Mouse (Mus musculus) embryonic facial prominence, embryonic 11.5 days (tissue): ENCODE measurements around the gene Erbb3. TPM values are rescaled to one million over a fixed set of nuclear protein-coding genes. Genes with fewer than 3 reads are reported as not detected.

Experiments used
- ATAC-seq: fragments of 200-750 bp; cut with Nextera tagmentation; replicated peaks from 2 replicates; pipeline ENCODE4 v1.8.0; 2017; ENCODE audit warnings: low read depth; ENCODE audit not compliant: insufficient number of reproducible peaks, low FRiP score, low TSS enrichment
- DNase-seq: peaks from one replicate; pipeline ENCODE4 v3.0.0-alpha.2; 2015; ENCODE audit warnings: low spot score
- H3K27ac ChIP-seq: fragments of 300-500 bp; sonication (generic); replicated peaks from 2 replicates; pipeline ENCODE4 v1.5.1; 2014; ENCODE audit warnings: mild to moderate bottlenecking, low read depth, low read length, control low read depth
- H3K27me3 ChIP-seq: fragments of 300-500 bp; sonication (generic); 2 replicates; pipeline ENCODE4 v1.6.1; 2014; ENCODE audit warnings: mild to moderate bottlenecking, low read length, moderate library complexity, mixed read lengths; ENCODE audit not compliant: control insufficient read depth, insufficient read depth
- H3K36me3 ChIP-seq: fragments of 300-500 bp; sonication (generic); replicated peaks from 2 replicates; pipeline ENCODE4 v1.6.1; 2014; ENCODE audit warnings: low read depth, mild to moderate bottlenecking, low read length, moderate library complexity, mixed read lengths; ENCODE audit not compliant: control insufficient read depth, insufficient read depth
- H3K4me1 ChIP-seq: fragments of 300-500 bp; sonication (generic); 2 replicates; pipeline ENCODE4 v1.6.1; 2014; ENCODE audit warnings: low read length, mixed read lengths; ENCODE audit not compliant: control insufficient read depth, insufficient read depth
- H3K4me2 ChIP-seq: fragments of 300-500 bp; sonication (generic); 2 replicates; pipeline ENCODE4 v1.6.1; 2014; ENCODE audit warnings: low read depth, mild to moderate bottlenecking, control low read depth, low read length, moderate library complexity
- H3K4me3 ChIP-seq: fragments of 300-500 bp; sonication (generic); 2 replicates; pipeline ENCODE4 v1.5.1; 2014; ENCODE audit warnings: low read depth, low read length, control low read depth
- H3K9ac ChIP-seq: fragments of 300-500 bp; sonication (generic); replicated peaks from 2 replicates; pipeline ENCODE4 v1.6.1; 2014; ENCODE audit warnings: mild to moderate bottlenecking, control low read depth, low read length
- H3K9me3 ChIP-seq: fragments of 300-500 bp; sonication (generic); replicated peaks from 2 replicates; pipeline ENCODE4 v1.6.1; 2016; ENCODE audit warnings: mild to moderate bottlenecking, low read length, inconsistent platforms, mixed read lengths; ENCODE audit not compliant: control insufficient read depth
- WGBS: fragments of 180-500 bp; shearing (Covaris S2); extraction: QIAGEN DNeasy Blood & Tissue Kit; methylation state at CpG from one replicate; pipeline ENCODE4 v1.1.7; 2014; 5-methylcytosine and 5-hydroxymethylcytosine counted together
- polyA plus RNA-seq: library from polyadenylated mRNA; unstranded; fragments of >200 nt; fragmentation: Nextera tagmentation; extraction: Ambion mirVana; gene quantifications from 2 replicates; pipeline ENCODE4 v1.2.1, GENCODE M21; 2014

The Erbb3 gene
- polyA plus RNA-seq, 1 experiment from 2014 or later: 10.6 TPM

- H3K36me3 ChIP-seq: no peaks in the 10 kb centered on the region
- DNase-seq: no peak
- H3K9me3 ChIP-seq: no peaks in the 10 kb centered on the region
- no peak overlapping the region for H3K9ac ChIP-seq
- no peaks in the 10 kb centered on the region for H3K27me3 ChIP-seq
- no peak overlapping the region for H3K4me3 ChIP-seq
- H3K4me1 ChIP-seq: no peaks in the 10 kb centered on the region
- no peak overlapping the region for H3K4me2 ChIP-seq
- no peak for ATAC-seq
- no peak overlapping the region for H3K27ac ChIP-seq
- 90% methylated on average over 2 of the region's 2 CpGs for WGBS
Observed at GRCm38 (mm10) chr10:128535206-128535605, 54.2 kb downstream of the Erbb3 start.

DNA sequence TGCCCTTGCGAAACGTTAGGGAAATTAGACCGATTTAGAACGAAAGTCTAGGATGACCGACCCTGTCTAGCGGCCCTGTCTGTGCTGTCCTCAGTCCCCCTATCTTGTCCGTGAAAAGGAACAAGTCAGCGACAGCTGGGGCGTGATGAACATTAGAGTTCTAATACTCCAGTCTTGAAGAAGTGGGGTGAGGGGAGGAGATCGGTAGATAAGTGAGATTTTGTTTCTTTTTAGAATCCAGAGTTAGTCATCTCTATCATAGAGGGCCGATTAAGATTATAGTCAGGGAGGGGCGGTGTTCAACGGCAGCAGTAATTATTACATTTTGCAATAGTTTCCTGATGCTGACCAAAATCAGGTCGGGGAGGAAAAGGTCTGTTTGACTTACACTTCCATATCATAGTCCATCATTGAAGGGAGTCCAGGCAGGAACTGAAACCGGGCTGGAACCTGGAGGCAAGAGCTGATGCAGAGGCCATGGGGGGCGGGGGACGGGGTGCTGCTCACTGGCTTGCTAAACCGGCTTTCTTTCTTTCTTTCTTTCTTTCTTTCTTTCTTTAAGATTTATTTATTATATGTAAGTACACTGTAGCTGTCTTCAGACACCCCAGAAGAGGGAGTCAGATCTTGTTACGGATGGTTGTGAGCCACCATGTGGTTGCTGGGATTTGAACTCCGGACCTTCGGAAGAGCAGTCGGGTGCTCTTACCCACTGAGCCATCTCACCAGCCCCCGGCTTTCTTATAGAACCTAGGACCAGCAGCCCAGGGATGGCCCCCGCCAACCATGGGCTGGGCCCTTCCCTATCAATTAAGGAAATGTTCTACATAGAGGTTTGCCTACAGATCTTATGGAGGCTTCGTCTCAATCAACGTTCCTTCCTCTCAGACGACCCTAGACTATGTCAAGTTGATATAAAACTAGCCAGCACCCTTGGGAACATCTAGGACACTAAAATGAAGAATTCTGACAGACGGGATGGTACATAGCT is 62.8 kb downstream of the Erbb3 start:
- H3K27me3 ChIP-seq: peaks cover 8% of the 10 kb centered on the region; the same call in 1 of the 2 replicates

DNA sequence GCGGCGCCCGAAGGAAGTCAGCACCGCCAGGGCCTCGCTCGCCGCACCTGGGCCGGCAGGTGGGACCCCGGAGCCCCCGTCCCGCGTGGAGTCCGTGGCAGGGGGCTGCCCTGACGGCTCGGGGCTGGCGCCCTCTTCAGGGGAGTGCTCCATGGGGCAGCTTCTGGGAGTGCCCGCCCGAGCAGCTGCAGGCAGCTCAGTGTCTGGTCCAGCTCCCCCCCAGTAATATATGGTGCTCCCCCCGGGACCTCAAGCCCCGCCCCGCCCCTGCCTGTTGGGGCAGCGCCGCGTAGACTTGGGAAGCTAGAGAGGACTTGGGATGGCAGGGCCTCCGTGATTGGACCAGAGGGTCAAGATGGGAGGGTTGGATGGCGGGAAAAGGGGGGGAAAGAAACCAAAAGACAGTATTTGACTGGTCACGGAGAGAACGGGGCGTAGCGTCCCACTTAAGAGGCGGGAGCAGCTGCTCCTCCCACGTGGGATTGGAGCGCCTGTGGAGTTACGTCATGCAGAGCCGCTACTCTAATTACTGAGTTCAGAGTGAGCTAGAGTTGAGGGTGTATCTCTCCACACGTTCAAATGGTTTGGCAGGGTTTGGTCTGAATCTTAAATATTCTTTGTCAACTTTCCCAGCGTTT is 63.7 kb downstream of the Erbb3 start, which contains the start of gene Esyt1:
Gene Esyt1, minus strand, starts transcription at position 201 of the 638 bp plus-strand sequence.
- WGBS: under 1% methylated on average over 37 of the region's 37 CpGs
- Histone ChIP-seq H3K4me3 (peak within 1 kb of the TSS; percentile 66), H3K36me3 (no peaks in the 10 kb centered on the region), H3K9me3 (no peaks in the 10 kb centered on the region), H3K4me1 (no peaks in the 10 kb centered on the region), H3K4me2 (peak within 1 kb of the TSS; percentile 100), H3K27me3 (peaks cover 8% of the 10 kb centered on the region; the same call in 1 of the 2 replicates), H3K27ac (no peak within 1 kb of the TSS), H3K9ac (peak within 1 kb of the TSS; percentile 41)
- DNase-seq: peak; percentile 98
- ATAC-seq: peak; percentile 95

More for the DNA sequence above, 62.8 kb downstream of the Erbb3 start:
- DNase-seq (no peak), ATAC-seq (no peak)
- Histone ChIP-seq H3K4me2 (peak overlapping the region; percentile 100), H3K9ac (no peak overlapping the region), H3K4me3 (peak overlapping the region; percentile 66), H3K27ac (no peak overlapping the region), H3K36me3 (no peaks in the 10 kb centered on the region), H3K4me1 (no peaks in the 10 kb centered on the region), H3K9me3 (no peaks in the 10 kb centered on the region)
- 29% methylated on average over 28 of the region's 28 CpGs for WGBS

DNA sequence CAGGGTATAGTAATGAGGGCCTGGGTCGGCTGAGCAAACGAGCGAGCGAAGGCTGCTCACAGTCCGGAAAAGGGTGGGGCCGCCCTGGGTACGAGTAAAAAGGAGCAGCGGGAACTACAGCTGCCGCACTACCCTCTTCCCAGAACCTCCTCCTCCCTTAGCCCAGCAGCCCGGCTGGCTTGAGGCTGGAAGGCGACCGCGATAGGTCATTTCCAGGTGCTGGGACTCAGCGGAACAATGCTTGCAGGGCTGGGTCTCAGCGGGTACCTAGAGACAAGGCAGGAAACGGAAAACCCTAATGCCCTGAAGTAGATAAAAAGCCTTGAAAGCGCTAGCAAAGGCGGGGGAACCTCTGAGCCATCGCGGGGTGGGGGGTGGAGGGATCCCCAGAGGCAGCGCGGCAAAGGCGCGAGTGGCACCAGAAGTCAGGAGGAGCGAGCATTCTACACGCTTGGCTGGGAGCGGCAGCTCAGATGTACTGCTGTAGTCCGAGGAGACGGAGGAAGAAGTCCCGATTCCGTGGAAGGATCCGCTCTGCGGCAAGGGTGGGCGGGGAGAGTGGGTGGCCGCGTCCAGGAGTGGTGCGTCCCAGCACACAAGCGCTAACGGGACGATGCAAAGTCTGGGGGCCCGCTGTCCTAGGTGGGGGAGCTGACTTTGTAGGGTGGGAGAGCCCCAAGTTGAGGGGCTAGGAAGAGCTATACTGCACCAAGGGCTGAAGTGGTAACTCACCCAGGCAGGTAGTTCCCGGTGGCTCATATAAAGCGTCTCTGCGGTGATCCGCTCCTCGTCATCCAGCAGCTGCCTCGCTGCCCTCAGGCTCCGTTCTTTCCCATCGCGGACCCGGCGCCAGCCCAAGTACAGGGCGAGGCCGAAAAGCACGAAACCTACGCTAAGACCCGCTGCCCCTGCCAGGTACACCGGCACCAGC is 64.5 kb downstream of the Erbb3 start:
- peak; percentile 69 for DNase-seq
- WGBS: under 1% methylated on average over 56 of the region's 58 CpGs
- H3K27me3 ChIP-seq: peaks cover 8% of the 10 kb centered on the region; the same call in 1 of the 2 replicates

DNA sequence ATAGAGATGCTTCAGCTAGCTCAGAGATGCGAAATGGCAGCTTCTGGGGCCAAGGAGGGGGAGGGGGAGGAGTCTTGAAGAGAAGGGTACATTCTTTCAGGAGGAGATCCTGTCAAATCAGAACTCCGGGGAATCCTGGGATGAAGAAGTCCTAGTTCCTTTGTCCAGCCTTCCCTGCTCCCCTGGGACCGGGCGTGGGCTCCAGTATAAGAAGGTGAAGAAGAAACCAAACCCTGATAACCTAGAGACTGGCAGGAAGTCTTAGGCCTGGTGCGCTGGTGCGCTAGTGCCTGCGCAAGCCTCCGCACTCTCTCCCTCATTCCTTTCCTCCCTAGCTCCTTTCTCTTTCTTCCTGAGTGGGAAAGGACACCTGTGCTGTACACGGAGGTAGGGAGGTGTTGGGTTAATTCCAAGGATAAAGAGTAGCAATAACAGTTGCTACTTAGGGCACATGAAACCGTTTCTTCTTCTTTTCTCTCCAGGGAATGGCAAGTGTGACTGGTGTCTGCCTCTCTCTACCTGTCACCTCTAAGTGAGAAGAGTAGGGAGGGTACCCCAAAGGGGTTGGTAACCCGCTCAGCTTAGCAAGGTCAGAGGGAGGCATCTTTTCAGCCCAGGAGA is 65.2 kb downstream of the Erbb3 start:
- H3K9me3 ChIP-seq: no peaks in the 10 kb centered on the region
- H3K4me3 ChIP-seq: peak overlapping the region; percentile 66
- H3K36me3 ChIP-seq: no peaks in the 10 kb centered on the region
- no peak overlapping the region for H3K27ac ChIP-seq
- H3K4me2 ChIP-seq: peak overlapping the region; percentile 100
- peak overlapping the region; percentile 41; the same call in 1 of the 2 replicates for H3K9ac ChIP-seq
- ATAC-seq: no peak
- H3K27me3 ChIP-seq: peaks cover 8% of the 10 kb centered on the region; the same call in 1 of the 2 replicates
- peak; percentile 26 for DNase-seq
- H3K4me1 ChIP-seq: no peaks in the 10 kb centered on the region
- 6% methylated on average over 11 of the region's 11 CpGs for WGBS

More for the DNA sequence above, 64.5 kb downstream of the Erbb3 start:
- H3K4me2 ChIP-seq: peak overlapping the region; percentile 100
- no peaks in the 10 kb centered on the region for H3K9me3 ChIP-seq
- peak; percentile 44 for ATAC-seq
- H3K9ac ChIP-seq: peak overlapping the region; percentile 41
- H3K4me1 ChIP-seq: no peaks in the 10 kb centered on the region
- H3K27ac ChIP-seq: no peak overlapping the region
- no peaks in the 10 kb centered on the region for H3K36me3 ChIP-seq
- peak overlapping the region; percentile 66 for H3K4me3 ChIP-seq

GRCm38 (mm10) chr10:128522351-128522750 is 67.1 kb downstream of the Erbb3 start:
- H3K27me3 ChIP-seq: peaks cover 10% of the 10 kb centered on the region
- no peak overlapping the region for H3K27ac ChIP-seq
- H3K36me3 ChIP-seq: no peaks in the 10 kb centered on the region
- H3K9ac ChIP-seq: no peak overlapping the region
- H3K4me3 ChIP-seq: no peak overlapping the region
- no peaks in the 10 kb centered on the region for H3K4me1 ChIP-seq
- H3K9me3 ChIP-seq: no peaks in the 10 kb centered on the region
- ATAC-seq (no peak), DNase-seq (no peak)
- no peak overlapping the region for H3K4me2 ChIP-seq
- WGBS: 71% methylated on average over 6 of the region's 6 CpGs

- Histone ChIP-seq H3K9ac (no peak overlapping the region), H3K27ac (no peak overlapping the region), H3K9me3 (no peaks in the 10 kb centered on the region), H3K4me2 (no peak overlapping the region), H3K27me3 (peaks cover 25% of the 10 kb centered on the region), H3K4me3 (no peak overlapping the region), H3K36me3 (no peaks in the 10 kb centered on the region), H3K4me1 (no peaks in the 10 kb centered on the region; the same call in 1 of the 2 replicates)
- DNase-seq (no peak), ATAC-seq (no peak)
- 84% methylated on average over 16 of the region's 16 CpGs for whole genome bisulfite sequencing
Observed at GRCm38 (mm10) chr10:128520591-128520990, 68.9 kb downstream of the Erbb3 start.
